Mouse (Mus musculus): ENCODE measurements around the gene Folr1.

- no peak for TF ChIP-seq GATA1 (IDR thresholded peaks at IDR 0.05; ENCODE audit: low read length)
- TF ChIP-seq TAL1 (IDR thresholded peaks at IDR 0.05; ENCODE audit: low read length), result no peak
These were observed 32.7 kb downstream of the Folr1 start, which contains the start of gene Inppl1 for GRCm38 (mm10) chr7:101837606-101838471.
